Comparison of ENCODE assay signal across 18 mouse cellular contexts in genomic region chr6:17633819-17634218, GRCm38 (mm10). TPM values are rescaled to one million over a fixed set of nuclear protein-coding genes. Genes with fewer than 3 reads are reported as not detected.
DNase-seq lines count a peak whose midpoint lies in the region; TF ChIP-seq lines count a peak whose summit lies in the region.
"Had no signal": no experiment of that assay in that cellular context is flagged by ENCODE, and none has a peak within 500 bp of the region (broad histone marks: within the 10 kb centered on the region; RNA-seq: fewer than 3 reads in every experiment).

No protein-coding gene starts in this region.

- peaks cover 19% of the 10 kb centered on the region for H3K79me2 ChIP-seq in C2C12 (ENCODE audit: control insufficient read depth, insufficient read depth)

- peaks cover 13% of the 10 kb centered on the region for H3K79me3 ChIP-seq in C2C12 (ENCODE audit: low read depth)

- peak; percentile 39 for DNase-seq in ES-CJ7 (ENCODE audit: low read depth, low spot score)
- DNase-seq in induced T-regulatory cell, adult 2 months (ENCODE audit: low read depth), result peak; percentile 69
- DNase-seq in splenic B cell, adult 2 months (ENCODE audit: low read depth, low spot score), result peak; percentile 28
- no peak for DNase-seq in heart, adult 11 months
- DNase-seq in gastrocnemius, postnatal 14 days, result no peak
- DNase-seq in gastrocnemius, postnatal 36 days, result no peak
- DNase-seq in layer of hippocampus, postnatal 25 days (ENCODE audit: extremely low spot score in 1 of 2, low spot score in 1 of 2), result no peak
- DNase-seq: adrenal gland, postnatal 10 days; cerebellum, adult 9-11 months; forebrain, postnatal 0 days; gastrocnemius, postnatal 25 days; kidney, adult 2 months; kidney, postnatal 10 days; thymus, postnatal 25 days had no signal

- H3K36me3 ChIP-seq in C2C12 (ENCODE audit: control insufficient read depth, insufficient read depth), result no peaks in the 10 kb centered on the region
- H3K36me3 ChIP-seq in splenic B cell, adult 2 months (ENCODE audit: control insufficient read depth, insufficient read depth, low read length, poor library complexity, severe bottlenecking), result no peaks in the 10 kb centered on the region
- H3K36me3 ChIP-seq: forebrain, embryonic 10.5 days; hindbrain, embryonic 10.5 days; midbrain, embryonic 10.5 days had no signal

- no peak overlapping the region for H3K4me3 ChIP-seq in C2C12 (ENCODE audit: insufficient read depth, poor library complexity, severe bottlenecking)
- H3K4me3 ChIP-seq: forebrain, embryonic 10.5 days; hindbrain, embryonic 10.5 days; midbrain, embryonic 10.5 days had no signal

- no peak overlapping the region for H3ac ChIP-seq in C2C12 (ENCODE audit: control insufficient read depth, insufficient read length, low read depth)

- intact Hi-C loops in gastrocnemius, postnatal 14 days (cut with DNase I; ENCODE audit: low total_unique reads), result no loop called here
- intact Hi-C loops in gastrocnemius, postnatal 36 days (cut with DNase I), result no loop called here

- no peak for TF ChIP-seq CTCF in C2C12 (IDR thresholded peaks at IDR 0.05; ENCODE audit: control insufficient read depth, insufficient read depth, insufficient read length)

- no peaks in the 10 kb centered on the region for H3K27me3 ChIP-seq in C2C12 (ENCODE audit: control insufficient read depth, insufficient read depth, insufficient read length)
- no peaks in the 10 kb centered on the region for H3K27me3 ChIP-seq in splenic B cell, adult 2 months (ENCODE audit: control insufficient read depth, insufficient read depth, low read length, poor library complexity, severe bottlenecking)

TF ChIP-seq in C2C12, 6 proteins besides CTCF, POLR2A, EP300 and RAD21:
- TF ChIP-seq FOSL1 (IDR thresholded peaks at IDR 0.05; ENCODE audit: insufficient read depth, low read length, poor library complexity, severe bottlenecking) (no peak), MYOG (IDR thresholded peaks at IDR 0.05; ENCODE audit: control insufficient read depth, extremely low read depth, insufficient read length) (no peak), CEBPB (IDR thresholded peaks at IDR 0.05; ENCODE audit: low read depth) (no peak), USF1 (IDR thresholded peaks at IDR 0.05; ENCODE audit: low read depth) (no peak), MAX (IDR thresholded peaks at IDR 0.05) (no peak), MYOD1 (IDR thresholded peaks at IDR 0.05; ENCODE audit: control insufficient read depth, insufficient read length, low read depth) (peak; percentile 45)

RNA-seq across cellular contexts. Expression of gene Capza2, which starts 2.2 kb away (rescaled TPM):
- polyA plus RNA-seq in C2C12 (2012; fragmentation: generic; extraction: Trizol), result 51.5 TPM
- total RNA-seq in gastrocnemius, postnatal 14 days (2021), result 100 to 1,000 TPM; 314 to 329 TPM
- total RNA-seq in gastrocnemius, postnatal 36 days (2021), result 100 to 1,000 TPM; 299 to 306 TPM
- 100 to 1,000 TPM; 314 to 316 TPM for total RNA-seq in layer of hippocampus, postnatal 25 days (2021)

RNA-seq across cellular contexts. Expression of gene St7, which starts 58.9 kb away (rescaled TPM):
- polyA plus RNA-seq in C2C12 (2012; fragmentation: generic; extraction: Trizol), result 8.4 TPM
- total RNA-seq in gastrocnemius, postnatal 14 days (2021), result 1 to 10 TPM; 8.5 to 9.9 TPM
- 10 to 100 TPM in 1 of 2 experiments, 1 to 10 TPM in 1; 9.6 to 10.6 TPM for total RNA-seq in gastrocnemius, postnatal 36 days (2021)
- 10 to 100 TPM; 38.9 to 50.3 TPM for total RNA-seq in layer of hippocampus, postnatal 25 days (2021)

Comparison
In these comparisons a context has a peak if more than half of its experiments do, and no peak if none do; other contexts are left out.
1. DNase-seq: peak in ES-CJ7 (single experiment), induced T-regulatory cell, adult 2 months (single experiment) and splenic B cell, adult 2 months (single experiment); none in heart, adult 11 months (single experiment), gastrocnemius, postnatal 14 days (single experiment), gastrocnemius, postnatal 36 days (0 of 2) and layer of hippocampus, postnatal 25 days (0 of 2).